Mouse (Mus musculus) mouse trophoblast stem cell (cell line): ENCODE data around the gene Sval2.

ENCODE experiments used
- in situ Hi-C, 2 experiments: fragments of 300-500 bp; cut with MseI, MboI; formaldehyde crosslinking; loops; 2 replicates in 1 of 2; 3 replicates in 1 of 2; pipeline ENCODE4 v1.15.1; 2025

Gene Sval2

GRCm38 (mm10) chr6:41852689-41853088 is at the start of gene Sval2:
Sval2 (plus strand) TSS chr6:41852989.
- in situ Hi-C loops: no loop called here

- in situ Hi-C loops: no loop called here
Measured at GRCm38 (mm10) chr6:41824086-41824485, 28.7 kb upstream of the Sval2 start.

- in situ Hi-C loops: no loop called here
Measured at GRCm38 (mm10) chr6:41829516-41829915, 23.3 kb upstream of the Sval2 start.

GRCm38 (mm10) chr6:41847235-41847634 is 5.6 kb upstream of the Sval2 start, which contains the start of gene Pip:
Pip (plus strand) TSS chr6:41847535.
- in situ Hi-C loops: no loop called here

- in situ Hi-C loops: no loop called here
Measured at GRCm38 (mm10) chr6:41864038-41864437, 11.2 kb downstream of the Sval2 start.

GRCm38 (mm10) chr6:41911625-41912024 is 58.8 kb downstream of the Sval2 start:
- in situ Hi-C loops: no loop called here
